Mouse (Mus musculus): ENCODE results near the gene Shc2. TPM values are rescaled to one million over a fixed set of nuclear protein-coding genes. Genes with fewer than 3 reads are reported as not detected.

The Shc2 gene
- polyA plus RNA-seq, 1 experiment = 54.9 TPM

GRCm38 (mm10) chr10:79665051-79665450 lies 27.3 kb upstream of the Shc2 start:
- TF ChIP-seq POLR2A (IDR thresholded peaks at IDR 0.05; ENCODE audit: borderline replicate concordance, extremely low read depth, insufficient read depth, insufficient read length, poor library complexity, severe bottlenecking) (no peak), CTCF (IDR thresholded peaks at IDR 0.05; ENCODE audit: borderline replicate concordance, extremely low read depth, insufficient read depth, insufficient read length) (no peak)
- no peak for DNase-seq (ENCODE audit: low read depth)

GRCm38 (mm10) chr10:79664131-79664665 lies 26.5 kb upstream of the Shc2 start, which contains the start of gene Madcam1:
Gene Madcam1, plus strand, starts transcription at chr10:79664559.
- peak; percentile 57 for DNase-seq (ENCODE audit: low read depth)
- TF ChIP-seq CTCF (IDR thresholded peaks at IDR 0.05; ENCODE audit: borderline replicate concordance, extremely low read depth, insufficient read depth, insufficient read length) (peak; percentile 89), POLR2A (IDR thresholded peaks at IDR 0.05; ENCODE audit: borderline replicate concordance, extremely low read depth, insufficient read depth, insufficient read length, poor library complexity, severe bottlenecking) (no peak)

GRCm38 (mm10) chr10:79661861-79662260 lies 24.1 kb upstream of the Shc2 start:
- no peak for TF ChIP-seq CTCF (IDR thresholded peaks at IDR 0.05; ENCODE audit: borderline replicate concordance, extremely low read depth, insufficient read depth, insufficient read length)
- no peak for DNase-seq (ENCODE audit: low read depth)

DNA sequence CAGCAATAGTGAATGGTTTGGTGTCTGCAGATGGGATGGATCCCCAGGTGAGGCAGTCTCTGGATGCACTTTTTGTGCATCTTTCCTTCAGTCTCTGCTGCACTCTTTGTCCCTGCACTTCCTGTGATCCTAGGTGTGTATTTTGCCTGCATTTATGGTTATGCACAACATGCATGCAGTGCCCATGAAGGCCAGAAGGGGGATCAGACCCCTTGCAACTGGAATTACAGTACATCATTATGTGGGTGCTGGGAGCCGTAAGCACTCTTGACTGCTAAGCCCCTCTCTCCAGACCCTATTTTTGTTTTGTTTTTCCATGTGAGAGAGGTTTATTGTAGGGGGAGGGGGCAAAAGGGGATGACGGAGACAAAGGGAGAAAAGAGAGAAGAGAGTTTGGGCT lies 22.6 kb upstream of the Shc2 start:
- no peak for DNase-seq (ENCODE audit: low read depth)
- TF ChIP-seq POLR2A (IDR thresholded peaks at IDR 0.05; ENCODE audit: borderline replicate concordance, extremely low read depth, insufficient read depth, insufficient read length, poor library complexity, severe bottlenecking) = no peak
- TF ChIP-seq CTCF (IDR thresholded peaks at IDR 0.05; ENCODE audit: borderline replicate concordance, extremely low read depth, insufficient read depth, insufficient read length) = peak; percentile 51; the same call in 1 of the 2 replicates

DNA sequence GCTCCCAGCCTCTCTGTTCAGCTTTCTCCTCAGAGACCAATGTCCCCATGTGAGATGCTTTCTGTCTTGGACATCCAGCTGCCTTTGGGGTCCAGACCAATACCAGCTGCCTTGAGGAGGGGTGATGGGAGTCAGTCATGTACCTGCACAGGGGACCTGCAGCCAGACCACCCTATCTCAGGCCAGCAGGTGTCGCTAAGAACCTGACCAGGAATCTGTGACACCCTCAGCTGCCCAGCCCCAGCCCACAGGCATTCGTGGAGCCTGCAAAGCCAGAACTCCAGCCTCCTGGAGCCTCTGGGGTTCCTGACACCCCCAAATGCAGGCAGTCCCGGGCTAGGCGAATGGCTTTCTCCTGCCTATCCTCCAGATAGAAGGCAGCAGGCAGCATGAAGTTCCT lies 21.1 kb upstream of the Shc2 start:
- TF ChIP-seq CTCF (IDR thresholded peaks at IDR 0.05; ENCODE audit: borderline replicate concordance, extremely low read depth, insufficient read depth, insufficient read length) (peak; percentile 40; the same call in 1 of the 2 replicates), POLR2A (IDR thresholded peaks at IDR 0.05; ENCODE audit: borderline replicate concordance, extremely low read depth, insufficient read depth, insufficient read length, poor library complexity, severe bottlenecking) (no peak)
- DNase-seq (ENCODE audit: low read depth) = no peak

DNA sequence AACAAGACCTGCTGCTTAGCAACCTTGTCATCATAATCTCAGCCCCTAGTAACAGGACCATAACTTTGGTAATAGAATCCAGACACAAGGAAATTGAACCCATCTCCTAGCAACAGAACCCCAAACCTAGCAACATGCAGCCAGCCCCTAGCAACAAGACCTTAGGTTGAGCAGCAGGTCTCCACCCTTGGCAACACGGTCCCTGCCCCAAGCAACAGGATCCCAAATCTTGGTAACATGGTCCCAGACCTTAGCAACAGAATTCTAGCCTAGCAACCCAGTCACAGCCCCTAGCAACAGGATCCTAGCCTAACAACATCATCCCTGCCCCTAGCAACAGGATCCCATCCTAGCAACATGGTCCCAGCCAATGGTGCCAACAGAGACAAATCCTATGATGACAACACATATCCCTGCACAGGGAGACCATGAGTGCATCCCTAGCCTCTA lies 17.3 kb upstream of the Shc2 start:
- TF ChIP-seq CTCF (IDR thresholded peaks at IDR 0.05; ENCODE audit: borderline replicate concordance, extremely low read depth, insufficient read depth, insufficient read length) (no peak), POLR2A (IDR thresholded peaks at IDR 0.05; ENCODE audit: borderline replicate concordance, extremely low read depth, insufficient read depth, insufficient read length, poor library complexity, severe bottlenecking) (no peak)
- peak; percentile 90 for DNase-seq (ENCODE audit: low read depth)

GRCm38 (mm10) chr10:79652789-79653188 lies 15.1 kb upstream of the Shc2 start:
- TF ChIP-seq POLR2A (IDR thresholded peaks at IDR 0.05; ENCODE audit: borderline replicate concordance, extremely low read depth, insufficient read depth, insufficient read length, poor library complexity, severe bottlenecking) = no peak
- TF ChIP-seq CTCF (IDR thresholded peaks at IDR 0.05; ENCODE audit: borderline replicate concordance, extremely low read depth, insufficient read depth, insufficient read length) = no peak
- DNase-seq (ENCODE audit: low read depth) = no peak

DNA sequence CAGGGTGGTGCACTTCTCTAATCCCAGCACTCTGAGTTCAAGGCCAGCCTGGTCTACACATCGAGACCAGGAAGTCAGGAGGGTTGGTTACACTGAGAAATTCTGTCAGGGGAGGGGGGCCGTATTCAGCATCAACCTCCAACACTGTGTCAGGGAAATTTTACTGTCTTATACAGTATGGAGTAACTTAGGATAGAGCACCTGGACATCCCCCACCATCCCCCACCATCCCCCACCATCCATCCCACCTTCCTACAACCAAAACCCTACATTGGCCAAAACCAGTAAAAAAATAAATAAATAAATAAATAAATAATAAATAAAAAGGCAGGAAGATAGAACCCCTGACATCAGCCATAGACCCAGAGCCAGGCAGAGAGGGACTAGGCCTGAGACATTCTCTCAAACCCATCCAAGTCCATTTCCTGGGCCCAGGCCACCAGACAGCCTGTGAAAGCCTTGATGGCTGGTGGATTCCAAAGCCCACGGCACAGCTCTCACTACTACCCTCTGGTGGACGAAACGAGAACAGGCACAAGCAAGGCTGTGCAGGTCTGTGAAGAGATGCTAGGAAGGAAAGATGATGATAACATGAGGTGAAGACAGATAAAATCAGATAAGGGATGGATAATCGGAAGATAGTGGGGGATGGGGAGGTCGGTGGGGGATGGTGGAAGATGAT lies 11.5 kb upstream of the Shc2 start:
- TF ChIP-seq CTCF (IDR thresholded peaks at IDR 0.05; ENCODE audit: borderline replicate concordance, extremely low read depth, insufficient read depth, insufficient read length) (peak; percentile 95), POLR2A (IDR thresholded peaks at IDR 0.05; ENCODE audit: borderline replicate concordance, extremely low read depth, insufficient read depth, insufficient read length, poor library complexity, severe bottlenecking) (no peak)
- DNase-seq (ENCODE audit: low read depth) = peak; percentile 83

DNA sequence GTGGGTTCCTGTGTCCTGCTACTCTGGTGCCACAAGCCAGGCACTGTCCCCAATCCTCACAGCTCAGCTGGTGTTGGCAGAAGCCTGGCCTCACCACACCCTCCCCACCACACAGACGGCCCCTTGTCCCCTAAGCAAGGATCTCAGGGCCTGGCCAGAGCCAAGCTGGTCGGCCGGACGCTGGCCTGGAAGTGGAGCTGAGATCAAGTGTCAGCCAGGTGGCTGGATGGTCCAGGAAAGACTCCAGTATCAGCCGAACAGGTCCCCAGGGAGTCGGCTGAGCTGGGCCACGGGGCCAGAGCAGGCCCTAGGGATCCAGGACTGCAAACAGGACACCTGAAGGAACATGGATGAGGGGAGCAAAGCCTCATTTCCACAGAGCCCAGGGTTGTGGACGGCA lies 8.0 kb upstream of the Shc2 start, which contains the start of gene Odf3l2:
Odf3l2 (minus strand) TSS at position 28 of the 400 bp plus-strand sequence.
- TF ChIP-seq CTCF (IDR thresholded peaks at IDR 0.05; ENCODE audit: borderline replicate concordance, extremely low read depth, insufficient read depth, insufficient read length) (no peak), POLR2A (IDR thresholded peaks at IDR 0.05; ENCODE audit: borderline replicate concordance, extremely low read depth, insufficient read depth, insufficient read length, poor library complexity, severe bottlenecking) (no peak)
- DNase-seq (ENCODE audit: low read depth) = no peak

- peak; percentile 66 for DNase-seq (ENCODE audit: low read depth)
- no peak for TF ChIP-seq POLR2A (IDR thresholded peaks at IDR 0.05; ENCODE audit: borderline replicate concordance, extremely low read depth, insufficient read depth, insufficient read length, poor library complexity, severe bottlenecking)
- no peak for TF ChIP-seq CTCF (IDR thresholded peaks at IDR 0.05; ENCODE audit: borderline replicate concordance, extremely low read depth, insufficient read depth, insufficient read length)
These were observed 927 bp upstream of the Shc2 start for GRCm38 (mm10) chr10:79638486-79639204.

DNA sequence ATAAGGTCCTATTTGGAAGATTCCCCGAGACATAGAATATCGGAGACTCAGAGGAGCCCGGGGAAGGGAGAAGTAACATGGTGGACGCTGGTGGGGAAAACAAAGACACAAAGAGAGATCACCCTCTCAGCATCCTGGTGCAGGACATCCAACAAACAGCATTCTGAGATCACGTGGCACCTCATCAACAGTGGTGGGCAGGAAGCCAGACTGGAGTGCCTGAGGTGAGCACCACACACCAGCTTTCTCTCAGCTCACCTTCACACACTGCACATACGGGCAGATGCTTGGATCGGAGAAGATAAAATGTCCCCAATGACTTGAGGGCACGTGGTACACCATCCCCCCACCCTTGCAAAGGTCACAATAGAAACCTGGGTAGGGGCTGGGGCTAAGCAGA lies 1.4 kb downstream of the Shc2 start:
- DNase-seq (ENCODE audit: low read depth) = no peak

More for the DNA sequence above, 1.4 kb downstream of the Shc2 start:
- TF ChIP-seq POLR2A (IDR thresholded peaks at IDR 0.05; ENCODE audit: borderline replicate concordance, extremely low read depth, insufficient read depth, insufficient read length, poor library complexity, severe bottlenecking) (no peak), CTCF (IDR thresholded peaks at IDR 0.05; ENCODE audit: borderline replicate concordance, extremely low read depth, insufficient read depth, insufficient read length) (no peak)
